Mouse (Mus musculus) spleen, postnatal 36 days (tissue): ENCODE results near the gene Gm12216.
A peak's percentile ranks its signal among the peaks of the same experiment; 100 is the strongest.

Experiments
- DNase-seq, 2 experiments: peaks; one replicate each; pipeline ENCODE4 v3.0.0; 2022; ENCODE audit warnings: low spot score in 2 of 2, mixed read lengths in 1 of 2

The Gm12216 gene

GRCm38 (mm10) chr11:53821230-53821944, 37.7 kb downstream of the Gm12216 start:
- DNase-seq: no peak

GRCm38 (mm10) chr11:53820516-53821170, 38.4 kb downstream of the Gm12216 start:
- no peak for DNase-seq

GRCm38 (mm10) chr11:53819511-53819910, 39.5 kb downstream of the Gm12216 start:
- DNase-seq: no peak

- no peak for DNase-seq
Measured at GRCm38 (mm10) chr11:53818794-53819193, 40.3 kb downstream of the Gm12216 start.

GRCm38 (mm10) chr11:53816841-53817375, 42.1 kb downstream of the Gm12216 start:
- DNase-seq: no peak

GRCm38 (mm10) chr11:53814810-53815209, 44.2 kb downstream of the Gm12216 start:
- DNase-seq: no peak

GRCm38 (mm10) chr11:53813001-53813868, 45.8 kb downstream of the Gm12216 start:
- DNase-seq: no peak

GRCm38 (mm10) chr11:53811312-53811711, 47.7 kb downstream of the Gm12216 start:
- no peak for DNase-seq

- DNase-seq: no peak
Measured at GRCm38 (mm10) chr11:53810749-53811148, 48.3 kb downstream of the Gm12216 start.

- DNase-seq: peak in 1 of 2 experiments; percentile 34
Measured at GRCm38 (mm10) chr11:53810156-53810555, 48.9 kb downstream of the Gm12216 start.

GRCm38 (mm10) chr11:53809354-53809753, 49.7 kb downstream of the Gm12216 start:
- no peak for DNase-seq

GRCm38 (mm10) chr11:53805786-53806185, 53.3 kb downstream of the Gm12216 start:
- peak; percentile 24 to 42 for DNase-seq

- DNase-seq: no peak
Measured at GRCm38 (mm10) chr11:53804569-53805344, 54.3 kb downstream of the Gm12216 start.

GRCm38 (mm10) chr11:53803494-53803893, 55.6 kb downstream of the Gm12216 start:
- DNase-seq: no peak

- DNase-seq: peak; percentile 26 to 49
Measured at GRCm38 (mm10) chr11:53803093-53803492, 56.0 kb downstream of the Gm12216 start.

- DNase-seq: no peak
Measured at GRCm38 (mm10) chr11:53800975-53801374, 58.1 kb downstream of the Gm12216 start.

GRCm38 (mm10) chr11:53800036-53800435, 59.0 kb downstream of the Gm12216 start:
- DNase-seq: no peak

- DNase-seq: no peak
Measured at GRCm38 (mm10) chr11:53798041-53798711, 60.9 kb downstream of the Gm12216 start.

- DNase-seq: no peak
Measured at GRCm38 (mm10) chr11:53797386-53797920, 61.6 kb downstream of the Gm12216 start.

GRCm38 (mm10) chr11:53796409-53797151, 62.5 kb downstream of the Gm12216 start:
- DNase-seq: peak in 1 of 2 experiments; percentile 26
